Mouse (Mus musculus) brain, embryonic 18.5 days (tissue): Measurements from ENCODE around the gene Gnaz.
A peak's percentile ranks its signal among the peaks of the same experiment; 100 is the strongest.
"Not testable (repeated sequence)": the region's sequence is repeated elsewhere in the genome, so short reads cannot be mapped to it uniquely, and the experiment has no call there.

Source experiments
- DNase-seq: peaks from one replicate; pipeline ENCODE4 v3.0.0-alpha.2; 2012; ENCODE audit warnings: low read depth, low spot score

Gnaz gene

GRCm38 (mm10) chr10:75028743-75029142 lies 61.8 kb downstream of the Gnaz start:
- no peak for DNase-seq

- DNase-seq, result no peak
These were observed 62.7 kb downstream of the Gnaz start for GRCm38 (mm10) chr10:75029677-75030076.

GRCm38 (mm10) chr10:75030234-75030633 lies 63.3 kb downstream of the Gnaz start:
- no peak for DNase-seq

- DNase-seq, result no peak
These were observed 64.6 kb downstream of the Gnaz start for GRCm38 (mm10) chr10:75031345-75032114.

- peak; percentile 75 for DNase-seq
These were observed 65.4 kb downstream of the Gnaz start, which contains the start of gene Rsph14 for GRCm38 (mm10) chr10:75032395-75032794. Rsph14 (minus strand) TSS chr10:75032586.

GRCm38 (mm10) chr10:75036883-75037379 lies 70.0 kb downstream of the Gnaz start, which contains the start of gene Rab36:
Rab36 (plus strand) TSS chr10:75037058.
- DNase-seq, result peak; percentile 87

- DNase-seq, result not testable (repeated sequence)
These were observed 75.1 kb downstream of the Gnaz start for GRCm38 (mm10) chr10:75042060-75042459.

- DNase-seq, result no peak
These were observed 77.5 kb downstream of the Gnaz start for GRCm38 (mm10) chr10:75044459-75044858.

- DNase-seq, result no peak
These were observed 78.9 kb downstream of the Gnaz start for GRCm38 (mm10) chr10:75045831-75046230.

- DNase-seq, result no peak
These were observed 81.7 kb downstream of the Gnaz start for GRCm38 (mm10) chr10:75048711-75049110.

GRCm38 (mm10) chr10:75051364-75052074 lies 84.5 kb downstream of the Gnaz start:
- no peak for DNase-seq

GRCm38 (mm10) chr10:75052902-75053301 lies 85.9 kb downstream of the Gnaz start:
- DNase-seq, result no peak

- DNase-seq, result no peak
These were observed 86.7 kb downstream of the Gnaz start for GRCm38 (mm10) chr10:75053655-75054054.

GRCm38 (mm10) chr10:75054125-75054524 lies 87.1 kb downstream of the Gnaz start:
- DNase-seq, result no peak

- DNase-seq, result no peak
These were observed 88.7 kb downstream of the Gnaz start for GRCm38 (mm10) chr10:75055672-75056071.

GRCm38 (mm10) chr10:75056255-75056654 lies 89.3 kb downstream of the Gnaz start:
- no peak for DNase-seq

- DNase-seq, result no peak
These were observed 91.4 kb downstream of the Gnaz start for GRCm38 (mm10) chr10:75058336-75058735.

GRCm38 (mm10) chr10:75058761-75059395 lies 91.9 kb downstream of the Gnaz start:
- DNase-seq, result no peak

GRCm38 (mm10) chr10:75059396-75059795 lies 92.4 kb downstream of the Gnaz start:
- no peak for DNase-seq

- peak; percentile 62 for DNase-seq
These were observed 93.4 kb downstream of the Gnaz start, which contains the start of gene Bcr for GRCm38 (mm10) chr10:75060217-75060842. Bcr (plus strand) TSS chr10:75060592.

- DNase-seq, result no peak
These were observed 93.9 kb downstream of the Gnaz start for GRCm38 (mm10) chr10:75060843-75061235.
